Mouse (Mus musculus) induced T-regulatory cell, adult 2 months (primary cell): ENCODE results near the gene Mtrf1l.

Experiments
- DNase-seq: peaks from one replicate; pipeline ENCODE4 v3.0.0-alpha.2; 2012; ENCODE audit warnings: low read depth

The Mtrf1l gene

GRCm38 (mm10) chr10:5804691-5805156 is 19.0 kb downstream of the Mtrf1l start:
- peak; percentile 44 for DNase-seq

GRCm38 (mm10) chr10:5803739-5804138 is 20.0 kb downstream of the Mtrf1l start:
- no peak for DNase-seq

GRCm38 (mm10) chr10:5802866-5803265 is 20.8 kb downstream of the Mtrf1l start:
- DNase-seq = peak; percentile 41

GRCm38 (mm10) chr10:5800490-5800889 is 23.2 kb downstream of the Mtrf1l start:
- peak; percentile 73 for DNase-seq

GRCm38 (mm10) chr10:5798069-5798468 is 25.6 kb downstream of the Mtrf1l start:
- DNase-seq = no peak

GRCm38 (mm10) chr10:5790657-5791056 is 33.1 kb downstream of the Mtrf1l start:
- peak; percentile 51 for DNase-seq

- DNase-seq = peak; percentile 49
Measured at GRCm38 (mm10) chr10:5786923-5787322, 36.8 kb downstream of the Mtrf1l start.
